Mouse (Mus musculus) heart, adult 11 months (tissue): Measurements from ENCODE around the gene Cacng6.
"Not testable (repeated sequence)": the region's sequence is repeated elsewhere in the genome, so short reads cannot be mapped to it uniquely, and the experiment has no call there.

Experiments used
- DNase-seq: peaks from one replicate; pipeline ENCODE4 v3.0.0; 2022

Cacng6 gene

DNA sequence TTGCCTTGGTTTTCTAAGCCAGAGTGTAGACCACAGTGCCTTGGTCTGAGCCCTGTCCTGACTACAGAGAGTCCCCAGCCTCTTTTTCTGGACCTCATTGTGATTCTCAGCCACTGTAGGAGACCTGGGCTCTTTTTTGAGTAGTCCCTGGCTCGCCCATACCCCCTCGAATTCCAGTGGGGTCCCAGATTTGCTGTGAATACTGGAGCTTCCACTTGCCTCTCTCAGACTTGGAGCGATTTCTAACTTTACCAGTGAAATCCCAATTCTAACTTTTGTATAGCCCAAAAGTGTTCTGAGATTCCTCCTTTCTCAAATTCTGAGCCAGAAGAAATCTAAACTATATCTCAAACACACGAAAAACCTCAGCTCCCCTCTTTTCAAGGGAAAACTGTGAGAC lies at the start of gene Cacng6:
Gene Cacng6, plus strand, starts transcription at position 301 of the 400 bp plus-strand sequence.
- no peak for DNase-seq

DNA sequence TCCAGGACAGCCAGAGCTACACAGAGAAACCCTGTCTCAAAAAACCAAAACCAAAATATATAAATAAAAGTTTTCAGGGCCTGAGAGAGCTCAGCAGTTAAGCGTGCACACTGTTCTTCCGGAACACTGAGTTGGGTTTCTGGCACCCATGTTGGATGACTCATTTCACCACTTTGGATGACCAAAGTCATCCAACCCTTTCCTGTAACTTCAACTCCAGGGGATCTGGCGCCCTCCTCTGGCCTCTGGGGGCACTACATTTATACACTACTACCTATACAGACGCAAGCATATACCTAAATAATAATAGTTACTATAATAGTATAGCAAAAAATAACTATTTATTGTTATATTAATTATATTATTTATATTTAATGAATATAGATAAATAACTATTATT lies 47.2 kb upstream of the Cacng6 start:
- peak; percentile 94 for DNase-seq

DNA sequence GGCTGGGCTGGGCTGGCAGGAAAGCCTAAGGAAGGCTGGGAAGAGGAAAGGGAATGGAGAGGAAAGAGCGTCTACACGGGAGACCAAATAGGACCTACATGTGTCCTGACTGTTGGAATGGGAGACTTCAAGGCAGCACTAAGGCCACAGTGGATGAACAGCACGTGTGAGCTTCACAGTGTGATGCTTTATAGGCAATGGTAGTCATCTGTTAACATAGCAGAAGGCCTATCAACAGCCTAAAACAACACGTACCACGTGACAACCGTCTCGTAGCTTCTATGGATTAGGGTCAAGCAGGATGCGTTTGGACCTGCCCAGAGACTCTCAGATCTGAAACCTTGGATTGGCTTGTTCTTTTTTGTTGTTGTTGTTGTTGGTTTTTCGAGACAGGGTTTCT lies 41.9 kb upstream of the Cacng6 start:
- no peak for DNase-seq

DNA sequence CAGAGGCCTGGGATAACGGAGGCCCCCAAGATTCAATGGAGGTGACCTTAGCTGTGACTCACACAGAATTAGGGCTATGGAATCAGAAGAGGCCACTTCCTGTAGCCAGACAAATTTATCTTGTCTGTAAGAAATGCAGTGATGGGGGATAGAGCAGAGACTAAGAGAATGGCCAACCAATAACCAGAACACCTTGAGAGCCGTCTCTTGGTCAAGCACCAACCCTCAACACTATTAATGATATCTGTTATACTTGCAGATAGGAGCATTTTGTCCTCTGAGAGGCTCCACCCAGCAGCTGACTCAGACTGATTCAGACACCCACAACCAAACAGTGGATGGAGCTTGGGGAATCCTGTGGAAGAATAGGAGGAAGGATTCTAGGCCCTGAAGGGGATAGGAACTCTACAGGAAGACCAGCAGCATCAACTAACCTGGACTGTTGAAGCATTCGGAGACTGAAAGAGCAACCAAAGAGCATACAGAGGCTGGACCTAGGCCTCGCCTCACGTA lies 39.1 kb upstream of the Cacng6 start:
- DNase-seq: no peak

GRCm38 (mm10) chr7:3386036-3386730 lies 37.8 kb upstream of the Cacng6 start:
- DNase-seq: no peak

DNA sequence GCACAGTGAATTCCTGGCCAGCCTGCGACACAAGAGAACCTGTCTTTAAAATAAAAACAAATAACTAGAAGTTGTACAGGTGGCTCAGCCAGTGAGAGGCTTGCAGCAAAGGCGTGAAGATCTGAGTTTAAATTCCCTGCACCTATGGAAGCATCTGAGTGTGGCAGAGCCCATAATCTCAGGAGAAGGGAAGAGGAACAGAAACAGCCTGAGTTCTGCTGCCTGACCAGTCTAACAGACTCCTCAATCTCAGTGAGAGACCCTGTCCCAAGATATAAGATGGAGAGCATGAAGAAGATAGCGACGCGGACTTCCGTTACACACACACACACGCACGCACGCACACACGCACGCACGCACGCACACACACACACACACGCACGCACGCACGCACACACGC lies 36.2 kb upstream of the Cacng6 start:
- no peak for DNase-seq

DNA sequence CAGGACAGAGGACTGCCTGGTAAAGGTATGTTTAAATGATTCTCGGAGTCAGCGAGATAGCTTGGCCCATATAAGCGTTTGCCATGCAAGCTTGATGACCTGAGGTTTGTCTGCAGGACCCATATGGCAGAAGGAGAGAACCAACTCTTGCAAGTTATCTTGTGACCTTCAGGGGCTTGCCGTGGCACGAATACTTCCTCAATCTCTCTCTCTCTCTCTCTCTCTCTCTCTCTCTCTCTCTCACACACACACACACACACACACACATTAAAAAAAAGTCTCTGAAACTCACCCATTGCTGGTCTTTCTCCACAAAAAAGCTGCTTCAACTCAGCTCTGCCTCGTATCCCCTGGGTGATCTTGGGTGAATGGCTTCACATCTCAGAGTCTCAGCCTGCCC lies 35.1 kb upstream of the Cacng6 start:
- no peak for DNase-seq

DNA sequence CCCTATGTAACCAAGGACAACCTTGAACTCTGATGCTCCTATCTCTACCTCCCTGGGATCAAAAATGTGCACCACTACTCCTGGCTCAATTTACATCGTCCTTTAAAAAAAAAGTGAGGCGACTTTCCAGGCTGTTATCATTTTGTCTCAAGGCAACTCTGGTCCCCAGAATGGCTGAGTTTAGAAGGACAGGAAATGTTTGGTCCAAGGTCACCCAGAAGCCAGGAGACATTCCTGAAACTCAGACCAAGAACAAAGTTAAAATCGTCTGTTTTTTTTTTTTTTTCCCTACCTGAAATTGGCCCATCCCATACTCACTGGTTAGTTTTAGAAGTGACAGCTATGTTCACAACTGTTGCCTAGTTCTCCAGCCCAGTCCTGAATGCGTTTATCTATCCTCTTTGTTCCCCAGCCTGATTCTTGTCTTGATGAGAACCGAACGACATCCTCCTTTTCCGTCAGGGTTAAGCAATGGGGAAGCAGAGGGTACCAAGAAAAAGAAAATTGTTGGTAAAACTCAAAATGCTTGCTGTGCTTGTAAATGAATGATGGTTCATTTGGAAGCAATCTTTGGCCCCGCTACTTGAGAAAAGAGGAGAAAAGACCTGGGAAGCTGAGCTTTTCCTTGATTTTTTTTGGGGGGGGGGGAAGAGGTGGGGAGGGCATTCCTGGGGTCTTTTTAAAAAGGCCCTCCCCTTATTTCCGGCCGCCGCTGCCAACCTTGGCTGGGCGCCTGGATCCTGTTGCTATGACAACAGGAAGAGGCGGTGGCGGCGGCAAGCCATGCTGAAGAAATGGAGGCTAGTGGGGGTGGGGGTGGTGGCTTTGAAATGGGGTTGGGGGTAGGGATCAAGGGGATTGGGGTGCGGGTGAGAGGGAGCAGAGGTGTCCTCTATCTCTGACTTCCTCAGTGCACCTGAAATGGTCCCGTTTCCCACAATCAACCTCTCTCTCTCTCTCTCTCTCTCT lies 34.3 kb upstream of the Cacng6 start:
- DNase-seq: peak; percentile 92

- DNase-seq: no peak
Observed at GRCm38 (mm10) chr7:3390413-3391080, 33.4 kb upstream of the Cacng6 start, which contains the start of gene Cacng8. Gene Cacng8 (plus strand): TSS chr7:3390683.

DNA sequence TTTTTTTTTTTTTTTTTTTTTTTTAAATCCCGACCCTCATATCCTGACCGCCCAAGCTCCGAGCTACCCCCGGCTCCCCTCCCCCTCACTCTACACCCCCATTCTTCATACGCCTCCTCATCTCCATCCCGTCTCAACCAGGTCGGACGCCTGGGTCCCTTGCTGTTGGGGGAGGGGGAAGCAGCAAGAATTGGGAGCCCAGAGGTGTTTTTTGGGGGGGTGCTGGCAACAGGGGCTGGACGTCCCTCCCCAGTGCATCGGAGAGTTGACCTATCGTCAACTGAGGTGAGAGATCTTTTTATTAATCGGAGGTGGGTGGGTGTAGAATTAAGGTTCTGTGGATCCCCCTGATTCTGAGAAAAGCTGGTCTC lies 32.9 kb upstream of the Cacng6 start:
- no peak for DNase-seq

DNA sequence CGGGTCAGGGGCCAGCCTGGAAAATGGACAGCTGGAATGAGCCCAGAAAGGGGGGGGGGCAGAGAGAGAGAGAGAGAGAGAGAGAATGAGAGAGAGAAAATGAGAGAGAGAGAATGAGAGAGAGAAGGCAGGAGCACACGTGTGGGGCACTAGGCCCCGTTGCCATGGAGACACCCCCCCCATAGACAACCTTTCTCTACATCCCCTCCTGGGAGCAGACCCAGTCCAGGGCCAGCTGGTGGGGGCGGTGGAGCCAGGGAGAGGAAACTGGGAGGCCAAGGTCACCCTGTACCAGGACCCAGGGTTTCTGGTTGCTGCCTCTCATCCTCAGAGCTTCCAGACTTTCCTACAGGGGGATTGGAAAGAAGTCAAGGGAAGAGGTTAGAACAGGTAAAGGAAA lies 32.2 kb upstream of the Cacng6 start:
- no peak for DNase-seq

GRCm38 (mm10) chr7:3397355-3397754 lies 26.6 kb upstream of the Cacng6 start:
- DNase-seq: no peak

GRCm38 (mm10) chr7:3397797-3398196 lies 26.2 kb upstream of the Cacng6 start:
- DNase-seq: no peak

DNA sequence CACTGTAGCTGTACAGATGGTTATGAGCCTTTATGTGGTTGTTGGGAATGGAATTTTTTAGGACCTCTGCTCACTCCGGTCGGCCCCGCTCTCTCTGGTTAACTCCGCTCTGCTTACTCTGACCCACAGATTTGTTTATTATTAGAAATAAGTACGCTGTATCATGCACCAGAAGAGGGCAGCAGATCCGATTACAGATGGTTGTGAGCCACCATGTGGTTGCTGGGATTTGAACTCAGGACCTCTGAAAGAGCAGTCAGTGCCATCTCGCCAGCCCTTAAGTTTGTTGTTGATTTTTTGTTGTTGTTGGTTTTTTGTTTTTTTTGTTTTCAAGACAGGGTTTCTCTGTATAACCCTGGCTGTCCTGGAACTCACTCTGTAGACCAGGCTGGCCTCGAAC lies 25.6 kb upstream of the Cacng6 start:
- DNase-seq: not testable (repeated sequence)

DNA sequence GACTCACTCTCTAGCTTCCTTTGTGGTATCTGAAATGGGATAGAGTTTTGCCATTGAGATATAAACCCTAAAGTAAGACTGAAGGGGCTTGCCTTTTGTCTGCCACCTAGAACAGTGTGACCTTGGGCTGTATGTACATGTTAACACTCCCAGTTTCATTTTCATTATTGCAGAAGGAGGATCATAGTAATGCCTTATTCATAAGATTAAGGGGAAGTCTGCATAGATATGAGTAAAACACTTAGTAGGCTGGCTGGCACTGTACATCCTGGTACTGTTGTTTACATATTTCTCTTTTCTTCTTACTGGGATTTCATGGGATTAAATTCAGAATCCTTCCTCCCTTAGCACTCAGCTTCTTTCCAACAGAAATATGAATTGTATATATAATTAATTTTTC lies 24.1 kb upstream of the Cacng6 start:
- DNase-seq: no peak

DNA sequence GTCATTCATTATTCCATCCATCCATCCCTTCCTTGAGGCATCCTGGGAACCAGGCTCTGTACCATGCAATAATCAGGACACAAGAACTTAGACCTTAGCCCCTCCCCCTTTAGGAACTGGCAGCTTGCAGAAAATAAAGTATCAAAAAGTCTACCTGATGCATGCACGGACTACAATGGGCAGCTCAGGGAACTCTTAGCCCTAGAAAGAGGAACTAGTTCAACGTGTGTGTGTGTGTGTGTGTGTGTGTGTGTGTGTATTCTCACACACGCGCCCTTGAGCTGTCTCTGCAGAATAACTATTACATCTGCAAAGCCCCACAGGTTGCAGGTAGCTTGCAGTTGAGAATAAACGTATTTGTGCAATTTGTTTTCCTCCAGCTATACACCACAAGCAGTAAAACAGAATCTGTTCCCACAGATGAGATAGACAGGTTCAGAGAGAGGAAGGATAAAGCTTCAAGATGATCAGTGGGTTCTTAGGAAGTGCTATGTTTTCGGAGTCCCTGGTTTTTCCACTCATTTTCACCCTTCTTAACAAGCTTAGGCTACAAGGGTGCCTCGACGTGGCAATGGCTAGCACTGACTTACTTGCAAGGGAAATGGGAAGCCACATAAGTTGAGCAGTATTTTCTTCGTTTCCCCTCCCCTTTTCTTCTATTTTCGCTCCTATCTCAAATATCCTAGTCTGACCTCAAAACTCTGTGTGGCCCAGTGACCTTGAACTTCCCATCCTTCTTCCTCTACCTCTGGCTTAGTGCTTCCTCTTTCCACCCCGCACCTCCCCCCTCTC lies 14.1 kb upstream of the Cacng6 start:
- no peak for DNase-seq

GRCm38 (mm10) chr7:3411160-3411941 lies 12.6 kb upstream of the Cacng6 start:
- peak; percentile 89 for DNase-seq

- no peak for DNase-seq
Observed at GRCm38 (mm10) chr7:3412036-3412435, 12.0 kb upstream of the Cacng6 start.

DNA sequence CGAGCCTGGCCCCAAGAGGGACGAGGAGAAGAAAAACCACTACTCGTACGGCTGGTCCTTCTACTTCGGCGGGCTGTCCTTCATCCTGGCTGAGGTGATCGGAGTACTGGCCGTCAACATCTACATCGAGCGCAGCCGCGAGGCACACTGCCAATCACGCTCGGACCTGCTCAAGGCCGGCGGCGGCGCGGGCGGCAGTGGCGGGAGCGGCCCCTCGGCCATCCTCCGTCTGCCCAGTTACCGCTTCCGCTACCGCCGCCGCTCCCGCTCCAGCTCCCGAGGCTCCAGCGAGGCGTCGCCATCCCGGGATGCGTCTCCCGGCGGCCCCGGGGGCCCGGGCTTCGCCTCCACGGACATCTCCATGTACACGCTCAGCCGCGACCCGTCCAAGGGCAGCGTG lies 9.1 kb upstream of the Cacng6 start:
- no peak for DNase-seq

GRCm38 (mm10) chr7:3415378-3415777 lies 8.6 kb upstream of the Cacng6 start:
- peak; percentile 91 for DNase-seq

GRCm38 (mm10) chr7:3419941-3420340 lies 4.1 kb upstream of the Cacng6 start:
- no peak for DNase-seq

- no peak for DNase-seq
Observed at GRCm38 (mm10) chr7:3420466-3420865, 3.5 kb upstream of the Cacng6 start.
